Mouse (Mus musculus): ENCODE measurements around the gene Il12rb1.
A peak's percentile ranks its signal among the peaks of the same experiment; 100 is the strongest.

DNA sequence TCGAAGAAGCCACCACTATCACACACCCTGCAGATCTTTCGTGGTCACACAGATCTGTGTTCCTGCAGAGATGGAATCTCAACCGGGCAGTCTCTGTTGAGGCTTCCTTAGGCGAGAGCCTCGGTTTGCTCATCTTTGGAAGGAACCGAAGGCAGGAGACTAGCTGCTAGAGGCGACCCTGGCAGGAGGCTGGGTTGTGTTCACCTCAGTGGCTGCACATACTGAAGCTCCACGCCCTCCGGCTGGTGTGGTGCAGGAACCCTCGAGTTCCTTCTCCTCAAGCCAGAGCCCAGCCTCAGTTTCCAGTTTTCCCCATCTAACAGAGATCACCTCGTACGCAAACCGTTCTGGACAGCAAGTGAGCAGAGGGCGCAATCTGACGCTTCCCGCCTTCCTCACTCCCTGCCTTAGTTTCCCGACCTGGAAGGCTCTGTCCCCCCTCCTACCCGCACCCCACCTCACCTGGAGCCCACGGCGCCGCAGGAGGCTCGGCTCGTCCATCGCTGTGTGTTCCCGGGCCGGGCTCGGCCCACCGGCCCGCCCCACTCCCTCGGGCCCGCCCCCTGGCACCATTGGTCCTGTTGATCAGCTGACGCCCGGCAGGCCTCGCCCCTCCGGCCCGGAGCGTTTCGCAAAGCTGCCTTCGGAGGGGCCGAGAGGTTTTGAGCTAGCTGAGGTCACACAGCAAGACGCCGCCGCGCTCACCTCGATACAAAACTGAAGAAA is 3.6 kb upstream of the Il12rb1 start, which contains the start of gene Mast3:
- TF ChIP-seq CTCF (IDR thresholded peaks at IDR 0.05) (no peak), EP300 (IDR thresholded peaks at IDR 0.05; ENCODE audit: insufficient read depth, low read depth, low read length) (no peak), POLR2A (IDR thresholded peaks at IDR 0.05; ENCODE audit: insufficient read depth, low read depth, low read length) (peak; percentile 64; the same call in 1 of the 2 replicates)
